Mouse (Mus musculus) intestine, embryonic 14.5 days (tissue): Measurements from ENCODE around the gene Scamp1. TPM values are rescaled to one million over a fixed set of nuclear protein-coding genes. Genes with fewer than 3 reads are reported as not detected.

Experiments
- ATAC-seq: fragments of 200-750 bp; cut with Nextera tagmentation; replicated peaks from 2 replicates; pipeline ENCODE4 v1.8.0; 2017; ENCODE audit warnings: low read depth, moderate number of reproducible peaks, moderate TSS enrichment, moderate library complexity; ENCODE audit not compliant: low FRiP score, low TSS enrichment
- DNase-seq: peaks from one replicate; pipeline ENCODE4 v3.0.0-alpha.2; 2018; ENCODE audit warnings: low spot score
- H3K27ac ChIP-seq: fragments of 300-500 bp; sonication (generic); 2 replicates; pipeline ENCODE4 v1.5.1; 2014; ENCODE audit warnings: low read depth, mild to moderate bottlenecking, control low read depth
- H3K27me3 ChIP-seq: fragments of 300-500 bp; sonication (generic); replicated peaks from 2 replicates; pipeline ENCODE4 v1.6.1; 2014; ENCODE audit warnings: low read length, control low read depth; ENCODE audit not compliant: control insufficient read depth, insufficient read depth
- H3K36me3 ChIP-seq: fragments of 300-500 bp; sonication (generic); 2 replicates; pipeline ENCODE4 v1.6.1; 2014; ENCODE audit warnings: low read length, control low read depth; ENCODE audit not compliant: control insufficient read depth, insufficient read depth
- H3K4me1 ChIP-seq: fragments of 300-500 bp; sonication (generic); replicated peaks from 2 replicates; pipeline ENCODE4 v1.6.1; 2014; ENCODE audit warnings: low read length, control low read depth, mixed read lengths; ENCODE audit not compliant: control insufficient read depth, insufficient read depth
- H3K4me2 ChIP-seq: fragments of 300-500 bp; sonication (generic); 2 replicates; pipeline ENCODE4 v1.6.1; 2014; ENCODE audit warnings: low read length
- H3K4me3 ChIP-seq: fragments of 300-500 bp; sonication (generic); 2 replicates; pipeline ENCODE4 v1.5.1; 2014; ENCODE audit warnings: low read depth, low read length, control low read depth, mixed read lengths
- H3K9ac ChIP-seq: fragments of 300-500 bp; sonication (generic); 2 replicates; pipeline ENCODE4 v1.6.1; 2014; ENCODE audit warnings: mild to moderate bottlenecking, low read length
- H3K9me3 ChIP-seq: fragments of 300-500 bp; sonication (generic); 2 replicates; pipeline ENCODE4 v1.6.1; 2016; ENCODE audit warnings: low read length, control low read depth; ENCODE audit not compliant: control insufficient read depth
- WGBS: fragments of 180-500 bp; shearing (Covaris S2); extraction: QIAGEN DNeasy Blood & Tissue Kit; methylation state at CpG from one replicate; pipeline ENCODE4 v1.1.7; 2014; 5-methylcytosine and 5-hydroxymethylcytosine counted together
- polyA plus RNA-seq: library from polyadenylated mRNA; unstranded; fragments of >200 nt; fragmentation: Nextera tagmentation; extraction: Ambion mirVana; gene quantifications from 2 replicates; pipeline ENCODE4 v1.2.1, GENCODE M21; 2014

The Scamp1 gene
- polyA plus RNA-seq, 1 experiment from 2014 or later = 30.2 TPM

- no peak for DNase-seq
- Histone ChIP-seq H3K27ac (no peak overlapping the region), H3K36me3 (no peaks in the 10 kb centered on the region), H3K27me3 (no peaks in the 10 kb centered on the region), H3K9me3 (no peaks in the 10 kb centered on the region), H3K4me1 (peaks cover 3% of the 10 kb centered on the region; the same call in 1 of the 2 replicates), H3K4me3 (no peak overlapping the region), H3K9ac (no peak overlapping the region), H3K4me2 (no peak overlapping the region)
- no peak for ATAC-seq
- 69% methylated on average over 8 of the region's 8 CpGs for WGBS
These were observed 102.2 kb downstream of the Scamp1 start for GRCm38 (mm10) chr13:94183372-94184021.

- H3K4me2 ChIP-seq = no peak overlapping the region
- no peak overlapping the region for H3K27ac ChIP-seq
- DNase-seq = no peak
- H3K9me3 ChIP-seq = no peaks in the 10 kb centered on the region
- 82% methylated on average over 5 of the region's 5 CpGs for WGBS
- H3K4me1 ChIP-seq = peaks cover 3% of the 10 kb centered on the region; the same call in 1 of the 2 replicates
- H3K9ac ChIP-seq = no peak overlapping the region
- no peak for ATAC-seq
- H3K27me3 ChIP-seq = no peaks in the 10 kb centered on the region
- no peaks in the 10 kb centered on the region for H3K36me3 ChIP-seq
- no peak overlapping the region for H3K4me3 ChIP-seq
These were observed 103.6 kb downstream of the Scamp1 start for GRCm38 (mm10) chr13:94182026-94182425.

DNA sequence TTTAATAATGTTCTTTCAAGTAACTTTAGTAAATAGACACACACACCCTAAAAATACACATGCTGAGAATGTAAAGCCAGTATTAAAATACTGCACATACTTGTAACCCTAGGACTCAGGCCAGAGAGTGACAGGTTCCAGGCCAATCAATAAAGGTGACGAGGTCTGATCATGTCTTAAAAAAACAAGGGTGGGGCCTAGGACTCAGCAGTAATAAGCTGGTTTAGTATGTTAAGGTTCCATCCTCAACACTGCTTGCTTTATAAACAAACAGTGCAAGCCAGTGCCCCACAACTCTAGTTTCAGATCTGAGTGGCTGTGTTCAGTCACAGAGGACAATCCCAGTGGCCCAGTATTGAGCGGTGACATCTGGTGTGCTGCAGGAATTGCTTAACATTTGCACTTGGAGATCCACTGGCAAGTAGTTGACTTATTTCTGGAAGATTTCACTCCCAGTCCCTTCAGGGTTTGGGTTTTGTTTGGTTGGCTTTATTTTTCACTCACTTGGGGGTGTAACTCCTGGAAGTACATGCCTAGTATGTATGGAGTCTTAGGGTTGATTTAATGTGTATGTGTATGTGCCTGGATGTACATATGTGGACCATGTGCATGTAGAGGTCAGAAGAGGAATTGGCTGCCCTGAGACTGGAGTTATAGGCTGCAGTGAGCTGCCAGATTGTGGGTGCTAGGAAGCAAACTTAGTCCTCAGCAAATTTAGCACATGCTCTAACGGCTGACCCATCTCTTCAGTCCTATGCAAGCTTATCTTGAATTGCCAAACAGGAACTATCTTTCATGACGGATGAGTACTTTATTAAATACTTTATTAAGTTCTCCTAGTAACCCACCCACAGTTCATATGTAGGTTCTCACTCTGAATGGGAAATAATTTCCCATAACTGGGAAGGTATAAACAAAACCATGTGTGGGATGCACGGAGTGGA, 104.9 kb downstream of the Scamp1 start:
- no peaks in the 10 kb centered on the region for H3K36me3 ChIP-seq
- 76% methylated on average over 5 of the region's 5 CpGs for WGBS

DNA sequence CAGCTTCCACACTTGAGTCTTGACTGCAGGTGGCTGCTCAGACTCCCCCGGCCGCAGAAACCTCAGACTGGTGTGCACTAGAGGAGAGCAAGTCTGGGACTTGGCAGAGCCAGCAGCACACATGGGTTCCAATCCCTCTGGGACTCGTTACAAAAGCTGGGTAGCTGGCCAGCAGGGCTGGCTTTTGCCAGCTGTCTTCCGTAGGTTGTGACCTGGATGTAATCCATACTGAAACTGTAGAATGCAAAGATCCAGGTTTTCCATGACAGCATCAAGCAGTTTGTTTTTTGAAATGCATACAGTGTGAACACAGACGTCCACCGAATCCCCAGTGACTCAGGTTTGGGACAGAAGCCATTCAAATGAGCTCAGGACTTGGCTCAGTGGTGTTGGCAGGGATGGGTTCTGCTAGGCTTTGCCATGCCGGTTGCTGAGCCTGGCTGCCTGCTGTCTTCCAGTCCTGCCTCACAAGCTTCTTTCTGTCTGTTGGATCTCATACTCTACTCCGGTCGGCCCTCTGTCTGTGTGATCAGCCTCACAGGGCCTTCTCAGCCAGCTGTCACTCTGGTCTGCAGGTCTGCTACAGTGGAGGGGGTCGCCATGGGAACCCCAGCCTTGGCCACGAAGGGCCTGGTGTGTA, 107.1 kb downstream of the Scamp1 start:
- Histone ChIP-seq H3K4me1 (peaks cover 3% of the 10 kb centered on the region; the same call in 1 of the 2 replicates), H3K9ac (no peak overlapping the region), H3K4me3 (no peak overlapping the region), H3K4me2 (no peak overlapping the region), H3K27me3 (0 out of 2 replicates have a peak, but pooled peaks cover 3% of the 10 kb centered on the region), H3K36me3 (no peaks in the 10 kb centered on the region), H3K9me3 (no peaks in the 10 kb centered on the region), H3K27ac (no peak overlapping the region)
- no peak for DNase-seq
- WGBS = 70% methylated on average over 11 of the region's 11 CpGs
- ATAC-seq = no peak

More for the DNA sequence above, 104.9 kb downstream of the Scamp1 start:
- H3K4me1 ChIP-seq = no peaks in the 10 kb centered on the region; the same call in 1 of the 2 replicates
- no peak overlapping the region for H3K27ac ChIP-seq
- H3K4me3 ChIP-seq = no peak overlapping the region
- H3K9ac ChIP-seq = no peak overlapping the region
- H3K4me2 ChIP-seq = no peak overlapping the region
- DNase-seq (no peak), ATAC-seq (no peak)
- no peaks in the 10 kb centered on the region for H3K27me3 ChIP-seq
- H3K9me3 ChIP-seq = no peaks in the 10 kb centered on the region

DNA sequence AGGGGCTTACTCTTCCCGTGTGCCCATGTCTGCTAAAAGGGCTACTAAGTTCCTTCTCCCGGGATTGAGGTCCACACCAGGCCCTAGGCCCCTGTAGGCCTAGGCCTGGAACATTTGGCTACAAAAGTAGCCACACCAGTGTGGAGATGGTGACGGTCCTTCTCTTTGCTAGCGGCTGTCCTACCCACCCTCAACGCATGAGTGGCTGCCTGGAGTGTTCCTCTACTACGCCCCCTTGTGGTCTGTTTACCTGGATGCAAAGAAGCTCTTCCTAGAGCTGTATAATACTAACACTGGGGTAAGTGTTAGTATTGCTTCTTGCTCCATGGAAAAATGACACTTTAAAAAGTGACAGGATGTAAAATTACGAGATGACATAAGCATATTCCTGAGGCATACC, 108.5 kb downstream of the Scamp1 start:
- no peak for DNase-seq
- 67% methylated on average over 7 of the region's 7 CpGs for WGBS
- H3K9ac ChIP-seq = no peak overlapping the region

GRCm38 (mm10) chr13:94175379-94176050, 110.1 kb downstream of the Scamp1 start:
- ATAC-seq (no peak), DNase-seq (no peak)
- Histone ChIP-seq H3K9ac (no peak overlapping the region), H3K4me3 (no peak overlapping the region), H3K4me2 (peak overlapping the region; percentile 99; the same call in 1 of the 2 replicates), H3K9me3 (no peaks in the 10 kb centered on the region), H3K4me1 (0 out of 2 replicates have a peak, but pooled peaks cover 3% of the 10 kb centered on the region), H3K36me3 (no peaks in the 10 kb centered on the region), H3K27ac (no peak overlapping the region), H3K27me3 (0 out of 2 replicates have a peak, but pooled peaks cover 3% of the 10 kb centered on the region)
- 80% methylated on average over 6 of the region's 6 CpGs for WGBS

More for the DNA sequence above, 108.5 kb downstream of the Scamp1 start:
- Histone ChIP-seq H3K9me3 (no peaks in the 10 kb centered on the region), H3K4me2 (no peak overlapping the region), H3K27me3 (0 out of 2 replicates have a peak, but pooled peaks cover 3% of the 10 kb centered on the region), H3K27ac (no peak overlapping the region), H3K4me3 (no peak overlapping the region), H3K36me3 (no peaks in the 10 kb centered on the region), H3K4me1 (0 out of 2 replicates have a peak, but pooled peaks cover 3% of the 10 kb centered on the region)
- no peak for ATAC-seq

DNA sequence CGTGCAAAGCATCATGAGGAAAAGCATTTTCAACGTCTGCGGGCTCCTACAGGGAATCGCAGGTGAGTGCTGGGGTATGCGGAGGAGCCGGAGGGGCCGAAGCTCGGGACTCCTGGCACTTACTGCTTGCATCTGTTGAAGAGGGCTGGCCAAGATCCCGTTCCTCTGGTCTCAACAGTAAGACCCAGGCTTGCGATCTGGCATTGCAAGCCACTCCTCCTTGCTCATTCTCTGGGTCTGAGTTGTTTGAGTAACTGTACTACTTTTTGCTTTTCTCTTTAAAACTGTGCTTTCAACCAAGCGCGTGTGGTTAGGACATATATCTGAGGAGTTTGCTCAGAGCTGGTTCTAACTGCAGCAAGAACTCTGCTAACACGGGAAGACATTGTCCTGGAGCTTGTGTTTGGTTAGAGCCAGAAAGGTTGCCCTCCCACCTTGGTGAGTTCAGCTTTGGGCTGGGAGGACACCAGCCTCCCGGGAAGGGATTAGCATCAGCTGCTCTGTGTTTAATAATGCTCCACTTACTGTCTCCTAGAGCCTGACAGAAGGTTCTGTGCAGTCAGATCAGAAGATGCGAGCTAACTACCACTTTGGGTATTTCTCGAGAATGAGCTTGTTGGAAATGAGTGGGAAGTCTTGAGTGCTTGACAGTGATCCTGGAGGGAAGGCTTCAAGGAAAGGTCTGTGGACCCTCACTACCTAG, 110.9 kb downstream of the Scamp1 start:
- peak overlapping the region; percentile 99 for H3K4me2 ChIP-seq
- H3K27ac ChIP-seq = no peak overlapping the region
- no peak for DNase-seq
- no peaks in the 10 kb centered on the region for H3K9me3 ChIP-seq
- peak overlapping the region; percentile 46 for H3K4me3 ChIP-seq
- 0 out of 2 replicates have a peak, but pooled peaks cover 3% of the 10 kb centered on the region for H3K4me1 ChIP-seq
- H3K36me3 ChIP-seq = no peaks in the 10 kb centered on the region
- 24% methylated on average over 16 of the region's 16 CpGs for WGBS
- H3K9ac ChIP-seq = peak overlapping the region; percentile 51; the same call in 1 of the 2 replicates
- 0 out of 2 replicates have a peak, but pooled peaks cover 3% of the 10 kb centered on the region for H3K27me3 ChIP-seq
- ATAC-seq = no peak
